Mouse (Mus musculus) gastrocnemius, postnatal 10 days (tissue): ENCODE data around the gene Amdhd2. TPM values are rescaled to one million over a fixed set of nuclear protein-coding genes. Genes with fewer than 3 reads are reported as not detected.
"Not testable (repeated sequence)": the region's sequence is repeated elsewhere in the genome, so short reads cannot be mapped to it uniquely, and the experiment has no call there.

Experiments
- DNase-seq: peaks from one replicate; pipeline ENCODE4 v3.0.0; 2021; ENCODE audit warnings: mixed read lengths
- total RNA-seq, 2 experiments: library from RNA; stranded (reverse); gene quantifications; 2 replicates each; pipeline ENCODE4 v1.2.3; 2021

The Amdhd2 gene
- total RNA-seq, 2 experiments from 2014 or later = 12.0 to 16.6 TPM

GRCm38 (mm10) chr17:24156394-24156793 lies 7.2 kb downstream of the Amdhd2 start:
- no peak for DNase-seq

GRCm38 (mm10) chr17:24155742-24156141 lies 7.8 kb downstream of the Amdhd2 start:
- no peak for DNase-seq

- no peak for DNase-seq
Observed at GRCm38 (mm10) chr17:24154463-24154862, 9.1 kb downstream of the Amdhd2 start.

- DNase-seq = peak; percentile 74
Observed at GRCm38 (mm10) chr17:24151890-24152563, 11.5 kb downstream of the Amdhd2 start.

GRCm38 (mm10) chr17:24151382-24151781 lies 12.2 kb downstream of the Amdhd2 start:
- no peak for DNase-seq

GRCm38 (mm10) chr17:24150824-24151223 lies 12.7 kb downstream of the Amdhd2 start, which contains the start of gene Pdpk1:
TSS of gene Pdpk1 (minus strand) at chr17:24150924.
- DNase-seq = no peak

GRCm38 (mm10) chr17:24149421-24149820 lies 14.1 kb downstream of the Amdhd2 start:
- DNase-seq = no peak

- DNase-seq = no peak
Observed at GRCm38 (mm10) chr17:24142897-24143296, 20.7 kb downstream of the Amdhd2 start.

- peak; percentile 97 for DNase-seq
Observed at GRCm38 (mm10) chr17:24141425-24141920, 22.1 kb downstream of the Amdhd2 start.

- DNase-seq = peak; percentile 29
Observed at GRCm38 (mm10) chr17:24140845-24141424, 22.6 kb downstream of the Amdhd2 start.

GRCm38 (mm10) chr17:24139968-24140367 lies 23.6 kb downstream of the Amdhd2 start:
- no peak for DNase-seq

- DNase-seq = no peak
Observed at GRCm38 (mm10) chr17:24139256-24139655, 24.3 kb downstream of the Amdhd2 start.

- no peak for DNase-seq
Observed at GRCm38 (mm10) chr17:24137226-24137880, 26.2 kb downstream of the Amdhd2 start.

- DNase-seq = no peak
Observed at GRCm38 (mm10) chr17:24134062-24134461, 29.5 kb downstream of the Amdhd2 start.

GRCm38 (mm10) chr17:24132919-24133318 lies 30.6 kb downstream of the Amdhd2 start:
- DNase-seq = not testable (repeated sequence)

- no peak for DNase-seq
Observed at GRCm38 (mm10) chr17:24131570-24131969, 32.0 kb downstream of the Amdhd2 start.

GRCm38 (mm10) chr17:24129246-24129645 lies 34.3 kb downstream of the Amdhd2 start:
- not testable (repeated sequence) for DNase-seq

- DNase-seq = no peak
Observed at GRCm38 (mm10) chr17:24127592-24127991, 36.0 kb downstream of the Amdhd2 start.

GRCm38 (mm10) chr17:24126801-24127200 lies 36.8 kb downstream of the Amdhd2 start:
- DNase-seq = no peak

GRCm38 (mm10) chr17:24119446-24119845 lies 44.1 kb downstream of the Amdhd2 start:
- no peak for DNase-seq

- DNase-seq = no peak
Observed at GRCm38 (mm10) chr17:24113031-24113430, 50.5 kb downstream of the Amdhd2 start.

GRCm38 (mm10) chr17:24111256-24111655 lies 52.3 kb downstream of the Amdhd2 start:
- DNase-seq = no peak

- DNase-seq = peak; percentile 16
Observed at GRCm38 (mm10) chr17:24108896-24109295, 54.7 kb downstream of the Amdhd2 start.
